Mouse (Mus musculus) cortical plate, adult 2 months (tissue): ENCODE results near the gene Gria1. TPM values are rescaled to one million over a fixed set of nuclear protein-coding genes. Genes with fewer than 3 reads are reported as not detected.

Source experiments
- H3K27ac ChIP-seq: fragments of 200-500 bp; 2 replicates; pipeline ENCODE4 v1.5.1; 2012; ENCODE audit warnings: low read length, control low read depth, inconsistent platforms; ENCODE audit not compliant: insufficient read depth
- H3K4me1 ChIP-seq: fragments of 200-500 bp; 2 replicates; pipeline ENCODE4 v1.6.1; 2011; ENCODE audit warnings: low read length; ENCODE audit not compliant: control insufficient read depth, insufficient read depth
- H3K4me3 ChIP-seq: fragments of 200-500 bp; 2 replicates; pipeline ENCODE4 v1.5.1; 2011; ENCODE audit warnings: mild to moderate bottlenecking, low read length, control low read depth; ENCODE audit not compliant: insufficient read depth
- CTCF ChIP-seq: fragments of 200-500 bp; IDR thresholded peaks from 2 replicates; pipeline ENCODE4 v1.5.1; 2011; ENCODE audit warnings: mild to moderate bottlenecking, control low read depth, low read length; ENCODE audit not compliant: insufficient read depth; ENCODE audit errors: extremely low read depth
- POLR2A ChIP-seq: fragments of 200-500 bp; IDR thresholded peaks from 2 replicates; pipeline ENCODE4 v1.6.1; 2011; ENCODE audit warnings: mild to moderate bottlenecking, low read length, control low read depth; ENCODE audit not compliant: insufficient read depth; ENCODE audit errors: extremely low read depth
- polyA plus RNA-seq: library from polyadenylated mRNA; depleted of rRNA; stranded (reverse); fragments of >200 nt; gene quantifications from 2 replicates; pipeline ENCODE4 v1.2.3, GENCODE M21; 2012

Gene Gria1
- polyA plus RNA-seq, 1 experiment, result 100.0 TPM

- peak overlapping the region; percentile 97 for H3K4me3 ChIP-seq
- H3K27ac ChIP-seq, result peak overlapping the region; percentile 68; the same call in 1 of the 2 replicates
- peaks cover 2% of the 10 kb centered on the region for H3K4me1 ChIP-seq
- peak; percentile 90 for TF ChIP-seq POLR2A
- no peak for TF ChIP-seq CTCF
These were observed 478 bp downstream of the Gria1 start for GRCm38 (mm10) chr11:57011691-57012039.

- 0 out of 2 replicates have a peak, but pooled peaks have one; percentile 19 for TF ChIP-seq POLR2A
- no peak for TF ChIP-seq CTCF
- Histone ChIP-seq H3K27ac (peak overlapping the region; percentile 68), H3K4me3 (peak overlapping the region; percentile 97), H3K4me1 (peaks cover 5% of the 10 kb centered on the region)
These were observed 1.2 kb downstream of the Gria1 start for GRCm38 (mm10) chr11:57012287-57012921.

GRCm38 (mm10) chr11:57013464-57014190 lies 2.4 kb downstream of the Gria1 start:
- no peak overlapping the region for H3K27ac ChIP-seq

DNA sequence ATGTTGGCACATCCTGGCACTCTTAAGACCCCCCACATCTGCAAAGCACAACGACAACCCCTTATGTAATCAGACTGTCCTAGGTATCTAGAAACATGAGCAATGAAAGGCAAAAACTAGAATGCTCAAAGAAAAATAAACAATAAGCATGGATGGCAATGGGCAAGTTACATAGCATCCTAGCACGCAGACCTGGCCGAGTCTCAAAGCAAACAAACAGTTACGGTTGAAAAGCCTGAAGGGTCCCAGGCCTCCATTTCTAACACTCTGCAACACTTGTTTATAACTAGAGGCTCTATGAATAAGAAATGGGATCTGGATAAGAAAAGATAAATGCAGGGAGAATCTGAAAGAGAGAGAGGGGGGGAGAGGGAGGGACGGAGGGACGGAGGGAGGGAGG lies 3.2 kb downstream of the Gria1 start:
- Histone ChIP-seq H3K4me3 (peak overlapping the region; percentile 97), H3K27ac (no peak overlapping the region), H3K4me1 (peaks cover 8% of the 10 kb centered on the region)
- TF ChIP-seq CTCF (no peak), POLR2A (no peak)

More at GRCm38 (mm10) chr11:57013464-57014190, 2.4 kb downstream of the Gria1 start:
- Histone ChIP-seq H3K4me1 (peaks cover 8% of the 10 kb centered on the region), H3K4me3 (peak overlapping the region; percentile 97)
- TF ChIP-seq CTCF (no peak), POLR2A (no peak)

- peaks cover 16% of the 10 kb centered on the region for H3K4me1 ChIP-seq
- no peak overlapping the region for H3K27ac ChIP-seq
- no peak overlapping the region for H3K4me3 ChIP-seq
- 0 out of 2 replicates have a peak, but pooled peaks have one; percentile 7 for TF ChIP-seq CTCF
- TF ChIP-seq POLR2A, result no peak
These were observed 7.3 kb downstream of the Gria1 start for GRCm38 (mm10) chr11:57018536-57018935.

DNA sequence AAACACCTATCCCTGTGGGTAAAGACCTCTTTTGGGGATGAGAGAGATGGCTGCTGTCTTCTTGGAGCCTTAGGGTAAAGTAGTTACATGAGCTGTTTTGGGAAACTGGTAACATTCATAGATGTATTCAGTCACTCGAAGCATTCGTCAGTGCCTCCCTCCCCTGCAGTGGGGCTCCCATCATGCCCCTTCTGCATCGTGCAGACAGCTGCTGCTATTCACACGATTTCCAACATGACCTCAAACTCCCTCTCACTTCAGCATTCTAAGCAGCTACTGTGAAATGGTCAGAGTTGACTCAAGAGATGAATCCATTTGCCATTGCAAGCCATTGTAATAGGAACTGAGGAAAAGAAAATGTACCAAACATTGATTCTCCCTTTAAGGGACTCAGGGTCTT lies 11.2 kb downstream of the Gria1 start:
- H3K27ac ChIP-seq, result no peak overlapping the region

GRCm38 (mm10) chr11:57030448-57030847 lies 19.3 kb downstream of the Gria1 start:
- Histone ChIP-seq H3K27ac (no peak overlapping the region), H3K4me3 (no peak overlapping the region), H3K4me1 (peaks cover 9% of the 10 kb centered on the region)
- no peak for TF ChIP-seq CTCF
- no peak for TF ChIP-seq POLR2A

More for the DNA sequence above, 11.2 kb downstream of the Gria1 start:
- TF ChIP-seq CTCF (no peak), POLR2A (no peak)
- Histone ChIP-seq H3K4me1 (peaks cover 18% of the 10 kb centered on the region), H3K4me3 (no peak overlapping the region)

DNA sequence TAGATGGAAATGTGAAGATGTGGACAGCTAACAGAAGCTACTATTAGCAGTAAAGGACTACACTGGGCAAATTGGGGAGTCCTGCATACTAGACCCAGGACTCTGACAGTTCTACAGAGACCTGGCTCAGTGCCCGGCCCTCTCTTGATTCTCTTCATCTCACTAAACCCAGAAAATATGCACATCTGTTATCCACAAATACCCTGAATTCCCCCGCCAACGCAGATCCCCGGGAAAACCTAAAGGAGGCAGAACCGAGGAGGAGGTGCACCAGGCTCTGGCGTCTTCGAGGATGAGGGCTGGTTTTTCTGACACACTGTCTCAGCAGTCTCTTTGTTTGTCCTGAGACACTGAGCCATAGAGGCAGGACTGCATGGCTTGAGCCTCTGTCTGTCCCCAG lies 27.6 kb downstream of the Gria1 start:
- H3K27ac ChIP-seq, result peak overlapping the region; percentile 8; the same call in 1 of the 2 replicates
- H3K4me1 ChIP-seq, result peaks cover 9% of the 10 kb centered on the region
- TF ChIP-seq POLR2A, result no peak
- no peak overlapping the region for H3K4me3 ChIP-seq

DNA sequence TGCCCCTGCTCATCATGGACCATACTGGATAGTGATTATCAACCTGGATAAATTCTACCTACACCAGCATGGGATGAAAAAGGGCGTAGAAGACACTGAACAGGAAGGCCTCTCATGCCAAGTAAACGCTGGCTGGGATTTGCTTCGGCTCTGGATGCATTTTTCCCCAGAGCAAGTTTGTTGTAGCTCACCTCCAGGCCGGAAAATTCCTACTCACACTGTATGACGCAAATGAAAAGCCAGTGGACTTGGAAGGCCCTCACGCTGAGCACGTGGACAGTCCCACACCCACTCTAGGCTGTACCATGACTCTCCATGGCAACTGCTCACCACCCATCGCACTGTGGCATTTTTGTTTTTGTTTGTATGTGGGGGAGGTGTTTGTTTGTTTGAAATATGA lies 28.1 kb downstream of the Gria1 start:
- H3K27ac ChIP-seq, result peak overlapping the region; percentile 8; the same call in 1 of the 2 replicates
- TF ChIP-seq POLR2A, result no peak
- no peak for TF ChIP-seq CTCF
- H3K4me1 ChIP-seq, result peaks cover 9% of the 10 kb centered on the region
- H3K4me3 ChIP-seq, result no peak overlapping the region

GRCm38 (mm10) chr11:57042057-57042456 lies 30.9 kb downstream of the Gria1 start:
- no peak overlapping the region for H3K27ac ChIP-seq
- TF ChIP-seq CTCF (no peak), POLR2A (no peak)
- no peak overlapping the region for H3K4me3 ChIP-seq

More at GRCm38 (mm10) chr11:57042057-57042456, 30.9 kb downstream of the Gria1 start:
- peaks cover 16% of the 10 kb centered on the region for H3K4me1 ChIP-seq
